Mouse (Mus musculus) G1E (cell line): Measurements from ENCODE around the gene Gm4340.
"Not testable (repeated sequence)": the region's sequence is repeated elsewhere in the genome, so short reads cannot be mapped to it uniquely, and the experiment has no call there.

ENCODE experiments used
- CTCF ChIP-seq: IDR thresholded peaks from 2 replicates; pipeline ENCODE4 v1.5.1; 2012; ENCODE audit warnings: low read depth, low read length, inconsistent platforms, mixed read lengths
- GATA1 ChIP-seq: IDR thresholded peaks from 2 replicates; pipeline ENCODE4 v1.6.1; 2012; ENCODE audit warnings: borderline replicate concordance, low read length, inconsistent platforms, mixed read lengths
- POLR2AphosphoS5 ChIP-seq: IDR thresholded peaks from 2 replicates; pipeline ENCODE4 v1.6.1; 2012; ENCODE audit warnings: low read depth, low read length, inconsistent platforms; ENCODE audit not compliant: insufficient replicate concordance
- TAL1 ChIP-seq: conservative IDR thresholded peaks from 2 replicates; pipeline ENCODE4 v1.6.1; 2012; ENCODE audit warnings: low read depth, low read length, inconsistent platforms, mixed read lengths

DNA sequence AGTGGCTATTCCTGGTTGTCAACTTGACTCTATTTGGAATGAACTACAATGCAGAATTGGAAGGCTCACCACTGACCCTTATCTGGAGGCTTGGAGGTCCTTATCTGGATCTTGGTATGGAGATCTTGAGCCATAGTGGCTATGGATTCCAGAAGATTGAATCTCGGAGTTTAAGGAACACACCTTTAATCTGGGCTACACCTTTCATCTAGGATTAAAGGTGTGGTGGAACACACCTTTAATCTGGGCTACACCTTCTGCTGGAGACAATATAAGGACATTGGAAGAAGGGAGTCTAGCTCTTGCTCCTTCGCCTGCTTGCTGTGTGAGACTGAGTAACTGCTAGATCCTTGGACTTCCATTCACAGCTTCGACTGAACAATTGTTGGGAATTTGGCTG, 34.1 kb upstream of the Gm4340 start, which contains the start of gene Gm8764:
- TF ChIP-seq CTCF, TAL1, GATA1, POLR2AphosphoS5: not testable (repeated sequence)
